Mouse (Mus musculus): ENCODE data around the gene A830005F24Rik. TPM values are rescaled to one million over a fixed set of nuclear protein-coding genes. Genes with fewer than 3 reads are reported as not detected.

Gene A830005F24Rik
- total RNA-seq, 1 experiment, result 0.27 TPM

- H3K4me1 ChIP-seq (ENCODE audit: control insufficient read depth in 2 of 2, insufficient read depth in 2 of 2, low read length in 2 of 2, poor library complexity in 1 of 2), result peaks cover 0 to 5% of the 10 kb centered on the region in 2 experiments; a peak in 1 of 4 replicates
- no peak for DNase-seq (ENCODE audit: low read depth, low spot score)
- no peaks in the 10 kb centered on the region for H3K9me3 ChIP-seq (ENCODE audit: control insufficient read depth, insufficient read depth, low read depth, low read length)
- H3K9ac ChIP-seq (ENCODE audit: insufficient read depth, low read depth, low read length, poor library complexity, severe bottlenecking), result no peak overlapping the region
- no peaks in the 10 kb centered on the region; the same call in 1 of the 2 replicates for H3K36me3 ChIP-seq (ENCODE audit: control insufficient read depth, insufficient read depth, low read length, poor library complexity, severe bottlenecking)
- no peak overlapping the region for H3K4me3 ChIP-seq (ENCODE audit: insufficient read depth in 1 of 2, low read depth in 1 of 2, low read length in 2 of 2, poor library complexity in 1 of 2, severe bottlenecking in 1 of 2)
- TF ChIP-seq MAFK (IDR thresholded peaks at IDR 0.05; ENCODE audit: insufficient read depth, low read depth, low read length), result no peak
- TF ChIP-seq HCFC1 (IDR thresholded peaks at IDR 0.05; ENCODE audit: borderline replicate concordance, insufficient read depth, low read length), result no peak
- TF ChIP-seq CHD2 (IDR thresholded peaks at IDR 0.05; ENCODE audit: low read depth, low read length), result no peak
- no peak for TF ChIP-seq ZC3H11A (IDR thresholded peaks at IDR 0.05; ENCODE audit: borderline replicate concordance, low read depth, low read length)
- no peak for TF ChIP-seq ZNF384 (IDR thresholded peaks at IDR 0.05; ENCODE audit: low read depth, low read length)
- in situ Hi-C loops (cut with MboI; ENCODE audit: low sequenced_read_pairs in 2 of 2, unreplicated experiment in 2 of 2), result loop anchor here in 1 of 2 experiments (5.0 kb wide), 1 partner anchor 111 kb away; no protein-coding TSS in a partner anchor
- no peak overlapping the region for H3K27ac ChIP-seq (ENCODE audit: insufficient read depth, low read depth, low read length, poor library complexity, severe bottlenecking)
These were observed 18.1 kb downstream of the A830005F24Rik start for GRCm38 (mm10) chr13:48531448-48531847.

- Histone ChIP-seq H3K4me3 (ENCODE audit: insufficient read depth in 1 of 2, low read depth in 1 of 2, low read length in 2 of 2, poor library complexity in 1 of 2, severe bottlenecking in 1 of 2) (no peak overlapping the region), H3K4me1 (ENCODE audit: control insufficient read depth in 2 of 2, insufficient read depth in 2 of 2, low read length in 2 of 2, poor library complexity in 1 of 2) (peaks cover 0 to 2% of the 10 kb centered on the region in 2 experiments; a peak in 1 of 4 replicates), H3K9me3 (ENCODE audit: control insufficient read depth, insufficient read depth, low read depth, low read length) (no peaks in the 10 kb centered on the region), H3K27ac (ENCODE audit: insufficient read depth, low read depth, low read length, poor library complexity, severe bottlenecking) (no peak overlapping the region), H3K9ac (ENCODE audit: insufficient read depth, low read depth, low read length, poor library complexity, severe bottlenecking) (no peak overlapping the region), H3K36me3 (ENCODE audit: control insufficient read depth, insufficient read depth, low read length, poor library complexity, severe bottlenecking) (no peaks in the 10 kb centered on the region; the same call in 1 of the 2 replicates)
- in situ Hi-C loops (cut with MboI; ENCODE audit: low sequenced_read_pairs in 2 of 2, unreplicated experiment in 2 of 2), result loop anchor here in 1 of 2 experiments (5.0 kb wide), 1 partner anchor 109 kb away; no protein-coding TSS in a partner anchor
- TF ChIP-seq ZNF384 (IDR thresholded peaks at IDR 0.05; ENCODE audit: low read depth, low read length) (no peak), ZC3H11A (IDR thresholded peaks at IDR 0.05; ENCODE audit: borderline replicate concordance, low read depth, low read length) (no peak), MAFK (IDR thresholded peaks at IDR 0.05; ENCODE audit: insufficient read depth, low read depth, low read length) (no peak), CHD2 (IDR thresholded peaks at IDR 0.05; ENCODE audit: low read depth, low read length) (no peak), HCFC1 (IDR thresholded peaks at IDR 0.05; ENCODE audit: borderline replicate concordance, insufficient read depth, low read length) (no peak)
- DNase-seq (ENCODE audit: low read depth, low spot score), result no peak
These were observed 20.1 kb downstream of the A830005F24Rik start for GRCm38 (mm10) chr13:48533441-48533840.

- no peaks in the 10 kb centered on the region; the same call in 1 of the 2 replicates for H3K36me3 ChIP-seq (ENCODE audit: control insufficient read depth, insufficient read depth, low read length, poor library complexity, severe bottlenecking)
- no peak for DNase-seq (ENCODE audit: low read depth, low spot score)
- no peak overlapping the region for H3K27ac ChIP-seq (ENCODE audit: insufficient read depth, low read depth, low read length, poor library complexity, severe bottlenecking)
- no peak overlapping the region; a peak in 1 of 4 replicates for H3K4me3 ChIP-seq (ENCODE audit: insufficient read depth in 1 of 2, low read depth in 1 of 2, low read length in 2 of 2, poor library complexity in 1 of 2, severe bottlenecking in 1 of 2)
- in situ Hi-C loops (cut with MboI; ENCODE audit: low sequenced_read_pairs in 2 of 2, unreplicated experiment in 2 of 2), result no loop called here
- H3K9me3 ChIP-seq (ENCODE audit: control insufficient read depth, insufficient read depth, low read depth, low read length), result no peaks in the 10 kb centered on the region
- no peak overlapping the region for H3K9ac ChIP-seq (ENCODE audit: insufficient read depth, low read depth, low read length, poor library complexity, severe bottlenecking)
- peaks cover 0 to 2% of the 10 kb centered on the region in 2 experiments; a peak in 1 of 4 replicates for H3K4me1 ChIP-seq (ENCODE audit: control insufficient read depth in 2 of 2, insufficient read depth in 2 of 2, low read length in 2 of 2, poor library complexity in 1 of 2)
- TF ChIP-seq ZNF384 (IDR thresholded peaks at IDR 0.05; ENCODE audit: low read depth, low read length) (no peak), MAFK (IDR thresholded peaks at IDR 0.05; ENCODE audit: insufficient read depth, low read depth, low read length) (no peak), CHD2 (IDR thresholded peaks at IDR 0.05; ENCODE audit: low read depth, low read length) (no peak), ZC3H11A (IDR thresholded peaks at IDR 0.05; ENCODE audit: borderline replicate concordance, low read depth, low read length) (no peak), HCFC1 (IDR thresholded peaks at IDR 0.05; ENCODE audit: borderline replicate concordance, insufficient read depth, low read length) (no peak)
These were observed 27.1 kb downstream of the A830005F24Rik start for GRCm38 (mm10) chr13:48540488-48540887.

- TF ChIP-seq CHD2 (IDR thresholded peaks at IDR 0.05; ENCODE audit: low read depth, low read length) (no peak), HCFC1 (IDR thresholded peaks at IDR 0.05; ENCODE audit: borderline replicate concordance, insufficient read depth, low read length) (no peak), ZNF384 (IDR thresholded peaks at IDR 0.05; ENCODE audit: low read depth, low read length) (no peak), MAFK (IDR thresholded peaks at IDR 0.05; ENCODE audit: insufficient read depth, low read depth, low read length) (no peak), ZC3H11A (IDR thresholded peaks at IDR 0.05; ENCODE audit: borderline replicate concordance, low read depth, low read length) (no peak)
- H3K9ac ChIP-seq (ENCODE audit: insufficient read depth, low read depth, low read length, poor library complexity, severe bottlenecking), result no peak overlapping the region; the same call in 1 of the 2 replicates
- DNase-seq (ENCODE audit: low read depth, low spot score), result no peak
- peaks cover 2 to 3% of the 10 kb centered on the region in 2 experiments; a peak in 1 of 4 replicates for H3K4me1 ChIP-seq (ENCODE audit: control insufficient read depth in 2 of 2, insufficient read depth in 2 of 2, low read length in 2 of 2, poor library complexity in 1 of 2)
- in situ Hi-C loops (cut with MboI; ENCODE audit: low sequenced_read_pairs in 2 of 2, unreplicated experiment in 2 of 2), result no loop called here
- no peaks in the 10 kb centered on the region for H3K9me3 ChIP-seq (ENCODE audit: control insufficient read depth, insufficient read depth, low read depth, low read length)
- H3K27ac ChIP-seq (ENCODE audit: insufficient read depth, low read depth, low read length, poor library complexity, severe bottlenecking), result no peak overlapping the region
- H3K36me3 ChIP-seq (ENCODE audit: control insufficient read depth, insufficient read depth, low read length, poor library complexity, severe bottlenecking), result no peaks in the 10 kb centered on the region
- peak overlapping the region; percentile 80 to 88; a peak in 3 of 4 replicates for H3K4me3 ChIP-seq (ENCODE audit: insufficient read depth in 1 of 2, low read depth in 1 of 2, low read length in 2 of 2, poor library complexity in 1 of 2, severe bottlenecking in 1 of 2)
These were observed 31.0 kb downstream of the A830005F24Rik start for GRCm38 (mm10) chr13:48544391-48544790.
